Mouse (Mus musculus): ENCODE results near the gene Ip6k1.
"Not testable (repeated sequence)": the region's sequence is repeated elsewhere in the genome, so short reads cannot be mapped to it uniquely, and the experiment has no call there.

The Ip6k1 gene

DNA sequence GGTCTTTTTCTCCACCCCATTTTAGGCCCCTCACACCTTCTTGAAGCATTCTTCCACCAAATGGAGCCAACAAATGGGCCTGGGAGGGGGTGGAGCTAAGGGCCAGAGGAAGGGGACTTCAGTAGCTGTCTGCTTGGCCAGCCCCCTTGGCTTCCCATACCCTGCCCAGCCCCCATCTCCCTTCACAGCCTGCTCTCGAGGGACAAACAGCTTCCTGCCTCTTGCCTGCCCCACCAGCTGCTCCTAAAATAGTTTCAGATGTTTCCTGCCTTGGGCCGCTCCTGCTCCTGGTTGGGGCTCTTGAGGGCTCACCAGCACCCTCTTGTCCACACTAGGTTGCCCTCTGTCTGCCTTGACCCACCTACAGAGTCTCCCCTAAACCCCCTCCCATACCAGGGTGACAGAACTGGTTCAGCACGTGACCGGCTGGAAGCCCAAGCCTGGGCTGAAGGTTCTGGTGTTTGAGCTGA, 18.8 kb upstream of the Ip6k1 start:
- no peak for DNase-seq

DNA sequence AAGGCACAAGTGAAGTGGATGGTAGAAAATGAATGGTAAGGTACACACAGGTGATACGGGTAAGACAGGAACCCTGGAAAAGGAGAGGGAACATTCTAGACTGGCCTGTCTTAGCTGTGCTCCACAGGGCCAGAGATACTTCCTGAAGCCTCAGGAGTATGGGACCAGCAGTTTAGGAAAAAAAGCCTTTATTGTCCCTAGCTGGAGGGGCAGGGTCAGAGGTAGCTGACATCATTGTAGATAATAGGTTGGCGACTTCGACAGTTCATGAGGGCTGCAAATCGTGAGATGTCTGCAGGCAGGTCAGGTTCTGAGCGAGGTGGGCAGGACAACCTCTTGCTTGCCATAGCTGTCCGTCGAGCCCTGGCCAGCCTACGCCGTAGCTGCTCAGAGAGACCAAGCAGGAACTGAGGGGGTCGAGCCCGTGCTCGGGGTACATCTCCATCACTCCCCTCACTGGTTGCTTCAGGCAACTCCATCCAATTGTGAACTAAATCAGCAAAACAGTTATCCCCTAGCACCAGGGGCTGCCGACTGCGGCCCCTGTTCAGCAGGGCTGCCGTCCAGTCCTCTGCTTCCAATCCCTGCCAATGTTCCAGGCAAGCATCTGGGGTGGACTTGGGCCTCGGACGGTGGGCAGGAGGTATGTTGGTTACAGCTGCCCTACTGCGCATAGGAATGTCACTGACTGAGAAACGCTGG, 18.1 kb upstream of the Ip6k1 start:
- no peak for DNase-seq

DNA sequence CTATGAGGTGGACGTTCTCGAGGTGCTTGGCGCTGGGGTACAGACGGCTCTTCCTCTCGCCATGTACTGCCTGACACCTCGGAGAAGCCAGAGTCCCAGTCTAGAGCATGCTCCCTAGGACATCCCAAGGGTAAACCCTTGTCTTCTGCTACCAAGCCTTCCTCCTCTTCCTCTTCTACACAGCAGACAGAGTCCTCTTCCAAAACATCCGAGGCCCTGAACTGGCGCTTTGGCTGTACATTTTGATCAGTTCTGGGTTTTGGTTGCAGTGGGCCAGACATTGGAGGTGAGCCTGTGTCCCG, 17.6 kb upstream of the Ip6k1 start:
- no peak for DNase-seq

- peak; percentile 79 for DNase-seq
These were observed 16.9 kb upstream of the Ip6k1 start, which contains the start of gene Inka1 for GRCm38 (mm10) chr9:107985131-107986119. TSS of gene Inka1 (minus strand) at chr9:107985879.

DNA sequence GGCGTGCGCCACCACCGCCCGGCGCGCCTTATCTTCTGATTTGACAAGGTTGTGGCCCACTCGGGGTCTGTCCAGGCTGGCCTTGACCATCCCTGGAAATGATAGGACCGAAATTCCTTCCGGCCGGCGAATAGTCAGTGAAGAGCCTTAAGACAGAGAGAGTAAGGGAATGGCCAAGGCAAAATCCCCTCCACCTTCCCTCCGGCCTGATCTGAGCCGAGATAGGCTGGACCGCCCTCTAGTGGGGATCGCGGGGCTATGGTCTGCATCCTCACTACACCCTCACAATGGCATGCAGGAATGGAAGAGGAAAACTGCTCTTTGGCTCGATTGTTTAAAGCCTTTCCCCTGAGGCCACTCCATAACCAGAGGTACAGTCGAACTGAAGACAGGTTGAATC, 15.9 kb upstream of the Ip6k1 start:
- DNase-seq = peak; percentile 67

DNA sequence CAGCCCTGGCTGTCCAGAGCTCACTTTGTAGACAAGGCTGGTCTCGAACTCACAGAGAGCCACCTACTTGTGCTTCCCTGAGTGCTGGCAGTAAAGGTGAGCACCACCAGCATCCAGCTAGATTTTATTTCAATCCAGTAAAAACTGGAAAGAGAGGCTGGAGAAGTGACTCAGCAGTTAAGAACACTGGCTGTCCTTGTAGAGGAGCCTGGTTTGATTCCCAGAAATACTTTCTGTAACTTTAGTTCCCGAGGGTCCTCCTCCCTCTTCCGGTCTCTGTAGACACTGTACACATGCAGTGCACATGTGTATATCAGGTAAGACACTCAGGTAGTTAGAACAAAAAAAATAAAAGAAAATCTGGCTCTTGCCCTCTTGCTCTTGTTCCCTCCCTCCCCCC, 14.4 kb upstream of the Ip6k1 start:
- DNase-seq = no peak

GRCm38 (mm10) chr9:107992197-107992596, 10.1 kb upstream of the Ip6k1 start, which contains the start of gene Cdhr4:
TSS of gene Cdhr4 (plus strand) at chr9:107992497.
- DNase-seq = no peak

DNA sequence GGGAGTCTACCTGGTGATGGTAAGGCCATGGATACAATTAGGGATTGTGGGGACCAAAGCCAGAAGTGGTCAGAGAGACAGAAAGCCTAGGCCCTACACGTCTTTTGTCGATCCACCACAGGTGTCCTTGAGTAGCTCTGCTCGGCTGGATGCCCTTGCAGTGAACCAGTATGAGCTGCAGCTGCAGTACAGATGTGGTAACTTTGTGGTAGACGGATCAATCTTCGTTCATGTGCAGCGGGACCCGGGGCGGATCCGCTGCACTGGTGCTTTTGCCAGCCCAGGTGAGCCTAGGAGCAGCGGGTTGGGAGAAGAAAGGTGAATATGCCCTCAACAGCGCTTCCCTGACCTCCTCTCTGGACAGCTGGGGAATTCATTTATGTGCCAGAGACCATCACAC, 9.3 kb upstream of the Ip6k1 start:
- no peak for DNase-seq

GRCm38 (mm10) chr9:107994464-107994863, 7.8 kb upstream of the Ip6k1 start:
- DNase-seq = no peak

DNA sequence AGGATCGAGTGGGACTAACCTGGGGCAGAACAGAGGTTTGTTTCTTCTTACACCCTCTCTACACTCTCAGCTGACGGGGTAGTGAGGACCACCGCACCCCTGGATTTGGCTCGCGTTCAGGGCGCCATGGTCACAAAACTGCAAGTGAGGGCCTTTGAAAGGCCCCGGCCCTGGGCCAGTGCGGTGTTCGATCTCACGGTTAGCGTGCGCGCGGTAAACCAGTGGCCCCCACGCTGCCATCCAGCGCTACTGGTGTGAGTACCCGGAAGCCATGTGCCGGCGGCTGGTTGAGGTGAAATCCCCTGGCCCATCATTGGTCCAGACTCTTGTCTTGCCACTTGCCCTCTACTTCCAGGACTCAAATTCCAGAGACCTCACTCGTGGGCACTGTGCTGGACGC, 6.8 kb upstream of the Ip6k1 start:
- no peak for DNase-seq

GRCm38 (mm10) chr9:107996049-107996448, 6.3 kb upstream of the Ip6k1 start, which contains the start of gene Gm20662:
TSS of gene Gm20662 (plus strand) at chr9:107996349.
- DNase-seq = no peak

DNA sequence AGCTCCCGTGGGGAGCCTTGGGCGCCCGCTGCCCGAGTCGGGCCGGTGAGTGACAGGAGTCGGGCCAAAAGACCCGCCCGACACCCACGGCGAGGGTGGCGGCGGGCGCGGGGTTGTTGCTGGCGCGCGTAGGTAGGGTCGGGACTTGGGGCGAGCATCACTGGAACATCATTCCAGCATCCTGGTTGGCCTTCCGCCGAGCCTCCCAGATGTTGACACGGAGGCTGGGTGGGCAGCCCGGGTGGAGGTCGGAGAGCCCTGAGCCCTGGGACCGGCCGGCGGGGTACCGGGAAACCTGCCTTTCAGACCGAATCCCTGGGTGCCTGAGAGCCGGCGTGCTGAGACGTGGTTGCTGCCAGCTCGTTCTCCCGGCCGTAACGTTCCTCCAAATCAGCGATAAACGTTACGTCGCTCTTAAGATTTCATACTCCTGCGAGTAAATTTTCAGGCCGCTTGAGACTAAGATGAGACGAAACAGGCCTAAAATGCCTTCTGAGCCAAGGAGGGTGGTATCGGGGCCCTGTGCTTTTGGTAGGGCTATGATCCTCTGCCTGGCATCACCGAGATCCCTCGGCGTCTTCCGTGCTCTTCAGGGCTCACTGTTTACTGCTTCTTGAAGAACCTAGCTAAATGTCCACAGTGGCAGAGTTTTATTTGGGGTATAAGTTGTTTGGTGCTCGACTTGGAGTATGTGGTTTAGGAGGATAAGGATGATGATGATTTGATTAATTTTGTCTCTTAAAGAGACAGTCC, 653 bp downstream of the Ip6k1 start:
- no peak for DNase-seq

DNA sequence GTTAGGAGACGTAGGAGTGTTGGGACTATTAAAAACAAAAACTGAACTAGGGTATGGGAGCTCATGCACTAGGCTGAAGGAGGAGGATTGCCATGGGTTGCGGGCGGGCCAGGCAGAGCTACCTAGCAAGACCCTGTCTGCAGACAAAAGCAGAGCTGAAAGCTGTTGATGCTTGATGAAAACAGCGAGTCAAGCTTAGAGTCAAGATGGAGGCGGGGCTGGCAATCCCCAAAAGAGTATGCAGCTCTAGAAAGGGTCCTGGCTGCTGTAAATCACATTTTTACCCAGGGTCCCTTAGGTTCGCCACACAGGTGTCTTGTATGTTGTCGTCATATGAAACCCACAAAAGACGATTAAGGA, 1.2 kb downstream of the Ip6k1 start:
- no peak for DNase-seq

DNA sequence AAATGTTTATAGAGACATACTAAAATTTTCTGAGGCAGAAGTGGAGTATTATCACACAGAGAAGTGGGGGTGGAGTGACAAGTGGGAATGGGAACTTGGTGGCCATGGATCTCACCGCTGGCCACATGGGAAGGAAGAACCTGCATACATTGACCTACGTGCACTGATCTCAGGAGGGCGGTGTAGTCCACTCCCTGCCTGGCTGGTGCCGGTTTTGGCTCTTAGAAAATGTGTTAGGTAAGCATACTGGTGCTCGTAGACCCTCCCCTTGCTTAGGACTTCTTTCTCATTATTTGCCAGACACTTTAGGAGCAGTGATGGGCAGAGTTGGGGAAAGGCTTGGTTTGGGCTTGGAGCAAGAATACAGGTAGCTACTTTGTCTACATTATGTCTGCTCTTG, 5.7 kb downstream of the Ip6k1 start:
- no peak for DNase-seq

DNA sequence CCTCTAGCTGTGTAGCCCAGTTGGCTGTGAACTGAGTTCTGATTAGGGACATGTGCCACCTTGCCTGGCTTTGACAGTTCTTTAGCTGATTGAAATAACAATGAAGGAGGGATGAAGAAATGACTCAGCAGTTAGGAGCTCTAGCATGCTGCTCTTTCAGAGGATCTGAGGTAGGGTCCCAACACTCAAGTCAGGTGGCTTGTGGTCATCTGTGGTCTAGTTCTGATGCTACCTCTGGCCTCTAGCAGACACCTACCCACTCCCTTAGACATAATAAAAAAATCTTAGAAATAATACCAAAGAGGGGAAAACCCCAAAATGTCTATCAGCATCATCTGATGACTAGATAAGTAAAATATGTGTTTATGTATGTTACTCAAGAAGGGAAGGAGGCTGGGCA, 8.1 kb downstream of the Ip6k1 start:
- DNase-seq = no peak

DNA sequence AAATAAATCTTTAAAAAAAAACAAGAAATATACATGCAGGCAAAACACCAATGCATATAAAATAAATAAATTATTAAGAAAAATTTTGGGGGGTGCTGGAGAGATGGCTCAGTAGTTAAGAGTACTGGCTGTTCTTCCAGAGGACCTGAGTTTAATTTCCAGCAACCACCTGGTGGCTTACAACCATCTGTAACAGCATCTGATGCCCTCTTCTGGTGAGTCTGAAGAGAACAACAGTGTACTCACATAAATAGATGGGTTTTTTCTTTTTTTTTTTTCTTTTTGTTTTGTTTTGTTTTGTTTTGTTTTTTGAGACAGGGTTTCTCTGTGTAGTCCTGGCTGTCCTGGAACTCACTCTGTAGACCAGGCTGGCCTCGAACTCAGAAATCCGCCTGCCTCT, 11.3 kb downstream of the Ip6k1 start:
- not testable (repeated sequence) for DNase-seq

GRCm38 (mm10) chr9:108017127-108017526, 14.8 kb downstream of the Ip6k1 start:
- DNase-seq = no peak

GRCm38 (mm10) chr9:108020741-108021140, 18.4 kb downstream of the Ip6k1 start:
- no peak for DNase-seq

- no peak for DNase-seq
These were observed 20.9 kb downstream of the Ip6k1 start for GRCm38 (mm10) chr9:108023216-108023615.

- DNase-seq = no peak
These were observed 24.3 kb downstream of the Ip6k1 start for GRCm38 (mm10) chr9:108026584-108026983.

DNA sequence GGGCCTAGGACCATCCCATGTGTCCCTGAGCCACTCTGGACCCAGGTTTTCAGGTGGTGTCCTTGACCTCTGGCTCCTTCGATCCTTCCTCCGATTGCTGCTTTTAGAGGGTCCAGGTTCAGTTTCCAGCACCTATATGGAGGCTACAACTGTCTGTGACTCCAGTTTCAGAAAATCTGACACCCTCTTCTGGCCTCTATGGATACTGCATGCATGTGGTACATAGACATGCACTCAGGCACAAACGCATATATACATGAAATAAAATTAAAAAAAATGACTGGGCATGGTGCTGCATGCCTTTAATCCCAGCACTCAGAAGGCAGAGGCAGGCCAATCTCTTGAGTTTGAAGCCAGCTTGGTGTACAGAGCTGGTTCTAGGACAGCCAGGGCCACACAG, 25.6 kb downstream of the Ip6k1 start:
- DNase-seq = no peak

GRCm38 (mm10) chr9:108032126-108032525, 29.8 kb downstream of the Ip6k1 start:
- no peak for DNase-seq
